Mouse (Mus musculus): Measurements from ENCODE around the gene Fam227b. TPM values are rescaled to one million over a fixed set of nuclear protein-coding genes. Genes with fewer than 3 reads are reported as not detected.

The Fam227b gene
- polyA plus RNA-seq, 1 experiment from 2014 or later: not detected

DNA sequence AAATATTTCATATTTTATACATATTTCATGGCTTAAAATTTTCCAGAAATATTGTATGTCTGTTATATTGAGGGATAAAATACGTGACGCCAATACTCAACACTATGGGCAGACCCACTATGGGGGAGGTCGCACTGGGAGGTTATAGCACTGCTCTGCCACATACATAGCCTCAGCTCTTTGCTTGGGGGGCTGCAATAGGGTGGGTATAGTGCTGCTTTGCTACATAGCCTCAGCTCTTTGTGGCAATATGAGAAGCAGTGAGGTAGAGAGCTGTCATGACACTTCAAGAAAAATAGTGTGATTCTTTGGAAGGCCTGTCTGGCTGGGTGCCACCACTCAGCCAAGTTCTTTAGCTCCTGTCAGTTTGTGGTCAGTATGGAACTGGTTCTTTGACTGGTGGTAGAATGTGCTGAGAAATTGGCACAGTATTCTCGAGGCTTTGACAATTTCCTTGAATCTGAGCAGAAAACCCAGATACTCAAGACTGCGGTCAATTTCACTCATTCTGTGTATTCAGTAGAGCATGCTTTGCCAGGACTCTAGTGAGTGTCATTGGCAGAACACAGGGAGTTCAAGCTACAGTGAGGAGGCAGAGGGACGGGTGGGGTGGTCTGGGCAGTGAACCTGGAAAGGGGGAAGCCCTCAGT, 212.7 kb downstream of the Fam227b start:
- DNase-seq (ENCODE audit: low spot score): no peak
- H3K27ac ChIP-seq (replicated peaks; ENCODE audit: low read depth, low read length): no peak overlapping the region
- H3K9me3 ChIP-seq (ENCODE audit: control insufficient read depth, low read length): no peaks in the 10 kb centered on the region
- H3K36me3 ChIP-seq (ENCODE audit: control insufficient read depth, insufficient read depth, low read length): no peaks in the 10 kb centered on the region; the same call in 1 of the 2 replicates
- H3K4me2 ChIP-seq (ENCODE audit: low read depth, severe bottlenecking): no peak overlapping the region
- no peak for ATAC-seq (ENCODE audit: insufficient number of reproducible peaks, low FRiP score, low TSS enrichment, low read depth)
- 87% methylated on average over 6 of the region's 6 CpGs for WGBS
- no peak overlapping the region for H3K9ac ChIP-seq (ENCODE audit: low read length)
- no peaks in the 10 kb centered on the region for H3K27me3 ChIP-seq (ENCODE audit: control insufficient read depth, insufficient read depth, low read length)
- H3K4me3 ChIP-seq (ENCODE audit: low read depth, low read length): no peak overlapping the region
- no peaks in the 10 kb centered on the region for H3K4me1 ChIP-seq (ENCODE audit: control insufficient read depth, insufficient read depth, low read length)

DNA sequence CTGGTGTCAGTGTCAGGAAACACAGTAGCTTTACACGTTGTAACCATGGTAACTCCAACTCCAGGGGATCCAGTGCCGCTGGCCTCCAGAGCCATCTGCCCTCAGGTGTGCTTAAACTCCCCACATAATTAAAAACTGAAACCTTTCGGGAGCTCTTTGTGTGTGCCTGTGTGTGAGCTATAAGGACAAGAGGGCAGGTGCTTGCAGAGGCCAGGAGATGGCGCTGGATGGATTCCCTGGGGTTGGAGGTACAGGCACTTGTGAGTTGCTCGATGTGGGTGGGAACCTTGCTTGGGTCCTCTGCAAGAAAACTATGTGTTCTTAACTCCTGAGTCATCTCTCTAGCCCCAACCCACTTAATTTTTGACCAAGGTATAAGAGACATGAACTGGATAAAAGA, 215.4 kb downstream of the Fam227b start:
- peaks cover 7% of the 10 kb centered on the region for H3K4me1 ChIP-seq (ENCODE audit: control insufficient read depth, insufficient read depth, low read length)
- ATAC-seq (ENCODE audit: insufficient number of reproducible peaks, low FRiP score, low TSS enrichment, low read depth): no peak
- no peaks in the 10 kb centered on the region for H3K27me3 ChIP-seq (ENCODE audit: control insufficient read depth, insufficient read depth, low read length)
- 56% methylated on average over 5 of the region's 5 CpGs for WGBS
- no peak overlapping the region for H3K4me3 ChIP-seq (ENCODE audit: low read depth, low read length)
- no peak for DNase-seq (ENCODE audit: low spot score)
- no peak overlapping the region for H3K9ac ChIP-seq (ENCODE audit: low read length)
- no peaks in the 10 kb centered on the region for H3K9me3 ChIP-seq (ENCODE audit: control insufficient read depth, low read length)
- H3K27ac ChIP-seq (replicated peaks; ENCODE audit: low read depth, low read length): no peak overlapping the region
- H3K4me2 ChIP-seq (ENCODE audit: low read depth, severe bottlenecking): no peak overlapping the region
- H3K36me3 ChIP-seq (ENCODE audit: control insufficient read depth, insufficient read depth, low read length): no peaks in the 10 kb centered on the region; the same call in 1 of the 2 replicates

DNA sequence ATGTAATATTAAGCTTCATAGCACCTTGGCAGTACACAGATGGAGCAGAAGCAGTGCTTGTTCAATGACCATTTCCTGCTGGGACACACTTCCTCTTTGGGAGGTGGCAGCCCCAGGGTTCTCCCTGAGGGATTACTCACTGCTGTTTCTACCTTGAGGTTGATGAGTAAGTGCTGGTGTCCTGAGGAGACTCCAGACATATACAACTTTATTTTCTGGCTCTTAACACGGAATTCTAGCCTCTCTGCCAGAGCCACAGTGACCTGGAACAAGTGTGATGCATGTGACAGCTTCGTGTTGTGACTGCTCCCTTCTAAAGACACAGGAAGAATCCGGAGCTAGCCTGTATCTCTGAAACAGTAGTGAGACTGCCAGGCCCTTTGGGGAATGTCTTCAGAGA, 217.8 kb downstream of the Fam227b start:
- H3K27ac ChIP-seq (replicated peaks; ENCODE audit: low read depth, low read length): no peak overlapping the region
- WGBS: 69% methylated on average over 3 of the region's 3 CpGs
- no peaks in the 10 kb centered on the region for H3K27me3 ChIP-seq (ENCODE audit: control insufficient read depth, insufficient read depth, low read length)
- H3K9ac ChIP-seq (ENCODE audit: low read length): no peak overlapping the region
- ATAC-seq (ENCODE audit: insufficient number of reproducible peaks, low FRiP score, low TSS enrichment, low read depth) (no peak), DNase-seq (ENCODE audit: low spot score) (no peak)
- no peak overlapping the region for H3K4me2 ChIP-seq (ENCODE audit: low read depth, severe bottlenecking)
- H3K4me1 ChIP-seq (ENCODE audit: control insufficient read depth, insufficient read depth, low read length): peaks cover 7% of the 10 kb centered on the region
- H3K4me3 ChIP-seq (ENCODE audit: low read depth, low read length): no peak overlapping the region
- H3K36me3 ChIP-seq (ENCODE audit: control insufficient read depth, insufficient read depth, low read length): no peaks in the 10 kb centered on the region; the same call in 1 of the 2 replicates
- no peaks in the 10 kb centered on the region for H3K9me3 ChIP-seq (ENCODE audit: control insufficient read depth, low read length)

Other genes with a start within 250 kb of the Fam227b start
- 0.70 and 1.8 TPM in 2 replicates for gene Fgf7, start 117.3 kb downstream of the Fam227b start, polyA plus RNA-seq (2014; fragmentation: Nextera tagmentation; extraction: Ambion mirVana)
- gene Dtwd1, start 137 bp upstream of the Fam227b start, polyA plus RNA-seq (2014; fragmentation: Nextera tagmentation; extraction: Ambion mirVana): 28.3 and 29.5 TPM in 2 replicates
- not detected in 2 replicates for gene Gm17555, start 63.1 kb upstream of the Fam227b start, polyA plus RNA-seq (2014; fragmentation: Nextera tagmentation; extraction: Ambion mirVana)

Measured in limb, embryonic 11.5 days (tissue).